Mouse (Mus musculus) telencephalon, adult 2 months (tissue): ENCODE measurements at regions not wholly inside any gene's neighbourhood (a gene's known extent, or its start where the extent isn't known, plus 50 kb on each side); places are given as distances from the start of the nearest gene placed in this dataset.

ENCODE experiments used
- DNase-seq: peaks from one replicate; pipeline ENCODE4 v3.0.0-alpha.2; 2011; ENCODE audit warnings: low read depth, low spot score

DNA sequence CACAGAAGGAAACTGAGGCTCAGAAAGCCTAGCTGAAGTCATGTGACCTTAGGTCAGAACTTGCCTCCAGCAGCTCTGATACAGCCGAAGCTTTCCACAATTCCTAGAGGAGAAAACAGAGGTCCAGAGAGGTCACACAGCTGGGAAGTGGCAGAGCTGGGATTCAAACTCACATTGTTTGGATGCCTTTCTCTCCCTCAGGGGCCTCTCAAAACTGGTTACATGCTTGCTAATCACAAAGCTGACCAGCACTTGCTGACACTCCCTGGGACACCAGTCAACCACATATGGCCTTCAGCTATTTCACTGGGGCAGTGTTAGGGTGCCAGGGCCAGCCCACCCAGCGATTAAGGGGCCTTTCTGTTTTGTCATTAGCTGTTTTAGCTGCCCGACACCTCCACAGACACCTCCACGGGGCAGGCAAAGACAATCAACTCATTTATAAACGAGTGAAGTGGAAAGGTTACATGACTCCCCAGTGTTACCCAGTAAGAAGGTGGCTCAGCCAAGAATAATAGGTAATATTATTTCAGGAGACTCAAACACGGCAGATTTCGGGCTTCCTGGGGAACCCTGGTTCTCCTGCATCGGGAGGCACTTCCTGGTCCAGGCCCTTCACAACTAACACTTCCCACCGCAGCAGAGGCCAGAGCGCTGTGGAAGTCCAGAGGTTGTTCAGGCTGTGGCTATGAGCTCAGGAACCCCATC, 71.4 kb downstream of the 2410131K14Rik start:
- DNase-seq, result no peak

DNA sequence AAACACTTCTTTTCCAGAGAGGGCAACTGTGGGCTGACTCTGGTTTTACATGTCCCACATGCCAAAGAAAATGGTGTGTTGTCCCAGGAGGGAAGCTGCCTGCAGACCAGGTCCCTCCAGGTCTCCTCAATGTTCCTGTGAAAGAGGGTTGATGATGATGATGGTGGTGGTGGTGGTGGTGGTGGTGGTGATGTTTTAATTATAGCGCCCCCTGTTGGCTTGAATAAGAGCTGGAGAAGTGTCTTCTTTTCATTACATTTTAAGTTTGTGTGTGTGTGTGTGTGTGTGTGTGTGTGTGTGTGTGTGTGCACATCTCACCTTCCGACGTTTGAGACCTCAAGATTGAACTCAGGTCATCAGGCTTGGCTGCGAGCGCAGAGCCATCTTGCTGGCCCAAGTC, 73.0 kb downstream of the 2410131K14Rik start:
- no peak for DNase-seq

DNA sequence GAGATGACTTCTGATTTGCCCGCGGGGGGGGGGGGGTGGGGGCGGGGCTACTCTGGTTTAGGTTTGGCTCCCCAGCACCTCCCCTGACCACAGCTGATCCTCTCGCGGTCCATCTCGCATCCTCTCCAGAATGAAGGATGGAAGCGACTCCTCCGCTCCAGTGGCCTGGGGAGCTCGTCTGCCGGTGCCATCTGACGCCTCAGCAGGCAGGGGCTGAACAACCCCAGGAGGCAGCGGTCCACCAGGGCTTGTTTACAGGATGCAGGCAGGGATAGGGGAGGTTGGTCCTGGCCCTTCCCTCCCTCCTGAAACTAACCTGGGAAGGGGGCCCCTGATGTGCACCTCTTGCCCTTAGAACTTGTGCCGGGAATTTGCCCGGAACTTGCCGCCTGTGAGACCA, 73.9 kb downstream of the 2410131K14Rik start:
- DNase-seq, result no peak

DNA sequence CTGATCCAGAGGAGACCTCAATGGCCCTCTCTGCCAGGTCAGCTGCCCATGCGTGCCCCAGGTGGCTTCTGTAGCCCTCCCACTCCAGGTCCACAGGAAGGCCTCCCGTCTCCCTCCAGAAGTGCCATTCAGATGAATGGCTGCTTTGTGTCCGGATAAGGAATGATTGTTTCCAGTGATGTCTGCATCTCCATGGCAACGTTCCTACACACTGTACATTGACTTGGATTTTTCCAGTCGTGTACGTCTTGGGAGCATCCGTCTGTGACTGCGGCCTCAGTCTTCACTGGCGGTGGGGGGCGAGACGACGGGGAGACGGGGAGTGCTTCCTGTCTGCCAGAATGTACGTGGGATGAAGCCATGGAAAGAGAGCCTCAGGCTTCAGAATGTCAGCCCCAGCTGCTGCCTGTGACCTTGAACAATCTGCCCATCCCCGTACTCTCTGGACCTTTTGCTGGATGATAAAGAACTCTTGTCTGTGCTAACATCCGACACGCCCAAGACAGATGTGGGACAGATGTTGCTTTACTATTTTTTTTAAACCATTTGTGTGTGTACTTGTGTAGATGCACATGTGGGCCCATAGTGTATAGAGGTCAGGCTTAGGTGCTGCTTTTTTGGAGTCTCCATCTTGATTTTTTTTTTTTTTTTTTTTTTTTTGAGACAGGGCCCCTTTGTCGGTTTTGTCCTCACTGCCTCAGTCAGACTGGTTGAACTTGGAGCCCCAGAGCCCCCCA, 76.9 kb downstream of the 2410131K14Rik start:
- no peak for DNase-seq

DNA sequence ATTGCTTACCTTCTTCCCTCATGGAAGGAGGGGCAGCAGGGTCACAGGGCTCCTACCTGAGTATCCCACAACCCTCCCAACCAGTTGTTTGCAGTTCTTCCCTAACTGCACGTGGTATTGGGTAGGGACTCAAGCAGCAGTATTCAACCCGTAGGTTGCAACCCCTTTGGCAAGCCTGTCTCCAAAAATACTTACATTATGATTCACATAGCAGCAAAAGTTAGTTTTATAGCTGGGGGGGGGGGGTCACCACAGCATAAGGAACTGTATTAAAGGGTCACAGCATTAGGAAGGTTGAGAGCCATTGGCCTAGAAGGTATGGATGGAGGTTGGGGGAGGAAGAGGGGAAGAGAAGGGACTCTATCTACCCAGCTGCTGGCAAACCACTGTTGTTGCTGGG, 78.1 kb downstream of the 2410131K14Rik start:
- DNase-seq, result no peak

DNA sequence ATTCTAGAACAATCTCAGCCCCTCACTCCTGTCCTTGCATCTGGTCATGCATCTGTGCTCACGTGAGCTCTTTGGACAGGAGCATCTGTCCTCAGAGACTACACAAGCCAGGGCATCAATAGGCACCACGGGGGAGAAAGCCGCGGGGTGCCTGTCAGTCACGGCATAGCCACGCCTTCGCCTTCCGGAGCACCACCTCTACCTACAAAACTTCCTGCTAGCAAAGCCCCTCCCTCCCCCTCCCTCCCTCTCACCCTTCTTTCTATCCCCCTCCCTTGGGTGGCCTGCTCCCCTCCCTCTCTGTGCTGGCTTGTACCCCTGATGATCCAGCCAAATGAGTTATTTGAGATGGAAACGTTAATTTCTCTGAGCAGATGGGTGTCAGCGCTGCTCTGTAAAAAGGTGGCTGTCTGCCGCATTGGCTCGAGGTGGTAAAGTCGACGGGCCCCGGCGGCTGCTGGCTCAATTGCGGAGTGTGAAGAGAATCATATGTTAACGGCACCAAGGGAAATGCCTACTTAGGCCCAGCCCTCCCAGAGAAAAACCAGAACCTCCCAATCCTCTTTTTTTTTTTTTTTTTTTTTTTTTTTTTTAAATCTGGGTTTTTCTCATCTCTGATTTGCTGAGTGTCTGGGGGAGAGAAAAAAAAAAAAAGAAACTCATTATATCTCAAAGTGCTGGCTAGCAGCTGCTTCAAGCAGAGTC, 82.0 kb downstream of the 2410131K14Rik start:
- DNase-seq, result peak; percentile 66

DNA sequence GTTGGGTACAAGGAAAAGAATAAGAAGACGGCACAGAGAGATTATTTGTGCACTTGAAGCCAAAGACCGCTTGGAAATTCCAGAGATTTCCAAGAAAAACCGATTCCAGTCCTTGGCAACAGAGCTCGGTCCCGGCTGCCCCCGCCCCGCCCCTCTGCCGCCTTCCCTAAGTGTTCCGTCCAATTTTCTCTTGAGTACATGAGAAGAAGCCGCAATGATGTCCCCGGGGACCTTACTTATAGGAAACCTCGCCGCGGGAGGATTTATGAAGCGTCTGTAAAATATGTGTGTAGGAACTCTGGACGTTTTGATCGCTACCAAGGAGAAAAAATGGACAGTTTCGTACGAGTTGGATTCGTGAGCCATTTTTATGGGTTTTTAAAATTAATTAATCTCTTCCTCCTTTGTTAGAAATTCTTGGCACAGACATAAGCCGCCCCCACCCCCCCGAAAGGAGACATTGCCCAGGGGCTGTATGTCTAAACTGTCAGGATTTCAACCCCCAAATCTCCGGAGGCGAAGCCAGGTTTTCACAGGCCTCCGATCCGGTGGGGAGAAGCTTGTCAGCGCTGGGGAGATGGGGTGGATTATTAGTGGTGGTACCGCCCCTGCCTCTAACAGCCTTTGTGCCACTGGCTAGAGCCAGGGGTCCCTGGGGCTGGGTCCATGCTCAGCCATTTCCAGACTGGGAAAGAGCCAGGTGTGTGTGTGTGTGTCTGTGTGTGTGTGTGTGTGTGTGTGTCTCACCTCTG, 83.1 kb downstream of the 2410131K14Rik start:
- no peak for DNase-seq

DNA sequence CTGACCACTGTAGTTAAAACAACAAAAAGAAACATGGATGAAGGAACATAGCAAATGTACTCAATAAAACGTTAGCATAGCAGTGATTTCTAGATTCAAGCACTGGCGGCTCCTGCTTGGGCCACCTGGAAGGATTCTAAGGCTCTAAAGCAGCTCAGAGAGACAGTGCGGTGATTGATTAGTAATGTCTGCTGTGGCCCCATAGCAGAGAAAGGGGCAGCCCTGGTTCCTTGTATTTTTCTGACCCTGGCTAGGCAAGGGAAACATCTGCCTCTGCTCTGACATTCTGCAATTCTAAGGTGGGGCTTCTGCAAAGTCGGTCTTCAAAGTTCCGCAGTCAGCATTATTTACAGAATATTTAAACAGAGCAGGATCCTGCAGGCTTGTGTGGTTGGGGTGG, 84.1 kb downstream of the 2410131K14Rik start:
- DNase-seq, result no peak

DNA sequence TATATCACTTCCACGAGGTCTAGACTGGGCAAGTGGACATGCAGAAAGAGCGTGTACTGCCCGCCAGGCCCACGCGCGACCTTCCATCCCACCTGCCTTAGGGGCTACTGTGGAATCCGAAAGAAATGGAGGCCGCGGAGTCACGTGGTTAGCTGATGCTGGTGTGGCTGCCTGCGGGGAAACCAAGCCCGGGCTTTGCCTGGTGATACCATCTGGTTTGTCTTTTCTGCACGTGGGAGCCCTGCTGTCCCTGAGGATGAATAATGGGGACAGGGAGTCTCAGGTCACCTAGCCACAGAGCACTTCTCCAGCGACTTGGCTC, 86.2 kb downstream of the 2410131K14Rik start:
- no peak for DNase-seq

DNA sequence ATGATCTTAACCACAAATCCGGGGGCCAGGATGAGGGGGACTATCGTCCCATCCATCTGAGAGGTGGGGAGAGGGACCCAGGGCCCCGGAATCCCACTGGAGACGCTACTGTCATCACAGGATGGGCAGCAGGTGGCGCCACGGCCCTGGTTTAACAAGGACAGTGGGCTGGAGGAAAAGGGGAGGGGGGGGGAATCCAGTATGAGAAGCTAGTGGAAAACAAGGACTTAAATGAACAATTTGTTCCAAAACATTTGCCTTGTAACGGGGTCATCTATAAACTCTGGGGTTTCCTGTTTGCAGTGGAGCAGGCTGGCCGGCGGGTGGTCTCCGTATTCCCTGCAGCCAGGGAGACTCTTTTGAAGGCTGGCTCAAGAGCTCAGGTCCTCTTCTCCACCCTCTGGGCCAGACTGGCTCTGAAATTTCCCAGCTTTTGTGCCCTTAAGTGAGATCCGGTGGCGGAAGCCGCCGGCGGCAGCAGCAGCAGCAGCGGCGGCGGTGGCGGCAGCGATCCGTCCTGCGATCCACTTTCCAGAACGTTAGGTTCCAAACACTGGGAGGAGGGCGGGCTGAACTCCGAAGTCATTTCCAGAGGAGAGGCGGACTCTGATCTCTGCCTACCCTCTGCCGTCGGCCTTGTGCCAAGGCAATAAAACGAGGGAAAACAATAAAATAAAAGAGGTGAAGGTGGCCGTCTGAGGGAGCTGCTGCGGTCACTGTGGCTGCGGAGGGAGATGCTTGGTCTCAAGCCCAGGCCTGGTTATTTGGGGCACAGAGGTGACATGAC, 86.8 kb downstream of the 2410131K14Rik start:
- peak; percentile 74 for DNase-seq

DNA sequence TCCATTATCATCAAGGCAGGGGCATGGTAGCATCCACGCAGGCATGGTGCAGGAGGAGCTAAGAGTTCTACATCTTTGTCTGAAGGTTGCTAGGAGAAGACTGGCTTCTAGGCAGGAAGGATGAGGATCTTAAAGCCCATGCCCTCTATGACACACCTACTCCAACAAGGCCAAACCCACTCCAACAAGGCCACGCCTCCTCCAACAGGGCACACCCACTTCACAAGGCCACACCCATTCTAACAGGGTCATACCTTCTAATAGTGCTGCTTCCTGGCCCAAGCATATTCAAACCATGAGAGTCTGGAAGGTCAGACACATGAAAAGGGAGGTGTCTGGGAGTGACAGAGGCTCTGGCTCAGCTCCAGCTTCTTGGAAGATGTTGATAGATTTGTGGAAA, 89.0 kb downstream of the 2410131K14Rik start:
- DNase-seq, result no peak

DNA sequence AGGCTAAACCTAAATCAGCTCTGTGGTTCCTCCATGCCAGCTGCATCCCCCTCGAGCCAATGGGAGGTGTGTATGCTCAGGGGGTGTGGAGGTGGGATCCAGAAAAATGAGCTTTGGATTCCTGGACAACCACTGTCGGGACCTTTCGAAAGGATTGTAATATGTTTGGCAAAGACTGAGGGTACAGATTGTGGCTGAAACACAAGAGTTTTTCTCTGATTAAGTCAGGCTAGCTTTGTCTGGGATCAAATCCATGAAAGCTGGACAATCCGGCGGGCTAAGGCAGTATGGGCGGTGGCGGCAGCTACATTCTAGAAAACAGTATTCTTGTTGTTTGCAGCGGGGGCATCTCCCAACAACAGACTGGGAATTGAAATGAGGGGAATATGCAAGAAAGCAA, 93.2 kb downstream of the 2410131K14Rik start:
- DNase-seq, result no peak

DNA sequence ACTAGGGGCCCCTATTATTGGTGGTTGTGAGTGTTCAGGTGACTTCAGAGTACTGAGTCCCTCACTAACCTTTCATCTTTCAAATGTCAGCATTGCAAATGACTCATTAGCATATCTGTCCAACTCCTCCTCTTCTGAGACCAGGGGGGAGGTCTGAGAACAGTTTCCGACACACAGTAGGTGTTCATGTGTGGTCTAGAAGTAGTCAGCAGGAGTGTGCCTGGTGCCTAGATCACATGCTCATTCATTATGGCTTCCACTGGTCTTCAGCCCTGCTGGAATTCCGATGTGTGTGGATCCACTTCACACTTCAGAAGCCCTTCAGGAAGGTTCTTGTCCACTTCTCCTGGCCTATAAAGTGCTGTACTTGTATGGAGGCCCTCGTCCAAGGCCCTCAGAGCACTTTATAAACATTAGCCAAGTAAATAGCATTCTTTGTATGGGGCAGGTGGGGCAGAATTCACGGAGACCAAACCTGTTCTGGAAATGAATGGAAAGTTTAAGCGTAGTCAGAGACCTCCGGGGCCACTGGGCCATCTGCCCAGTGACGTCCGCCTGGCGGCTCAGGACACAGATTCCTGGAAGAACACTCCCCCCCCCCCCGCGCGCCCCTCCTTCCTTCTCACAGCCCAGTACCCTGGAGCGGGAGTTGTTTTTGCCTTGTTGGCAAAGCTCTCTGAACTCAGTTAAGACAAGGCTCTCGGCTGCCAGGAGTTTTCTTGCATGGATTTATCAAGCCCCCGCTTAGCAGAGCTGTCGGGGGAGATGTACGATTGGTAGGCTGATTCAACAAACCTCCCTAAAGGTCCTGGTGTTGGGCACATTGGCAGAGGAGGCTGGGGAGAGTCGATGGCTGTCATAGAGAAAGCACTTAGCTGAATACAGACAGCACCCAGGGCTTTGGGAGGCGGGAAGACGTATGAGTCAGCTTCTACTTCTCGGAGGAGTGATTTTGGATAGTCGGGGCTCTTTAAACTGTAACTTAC, 94.9 kb downstream of the 2410131K14Rik start:
- peak; percentile 55 for DNase-seq

DNA sequence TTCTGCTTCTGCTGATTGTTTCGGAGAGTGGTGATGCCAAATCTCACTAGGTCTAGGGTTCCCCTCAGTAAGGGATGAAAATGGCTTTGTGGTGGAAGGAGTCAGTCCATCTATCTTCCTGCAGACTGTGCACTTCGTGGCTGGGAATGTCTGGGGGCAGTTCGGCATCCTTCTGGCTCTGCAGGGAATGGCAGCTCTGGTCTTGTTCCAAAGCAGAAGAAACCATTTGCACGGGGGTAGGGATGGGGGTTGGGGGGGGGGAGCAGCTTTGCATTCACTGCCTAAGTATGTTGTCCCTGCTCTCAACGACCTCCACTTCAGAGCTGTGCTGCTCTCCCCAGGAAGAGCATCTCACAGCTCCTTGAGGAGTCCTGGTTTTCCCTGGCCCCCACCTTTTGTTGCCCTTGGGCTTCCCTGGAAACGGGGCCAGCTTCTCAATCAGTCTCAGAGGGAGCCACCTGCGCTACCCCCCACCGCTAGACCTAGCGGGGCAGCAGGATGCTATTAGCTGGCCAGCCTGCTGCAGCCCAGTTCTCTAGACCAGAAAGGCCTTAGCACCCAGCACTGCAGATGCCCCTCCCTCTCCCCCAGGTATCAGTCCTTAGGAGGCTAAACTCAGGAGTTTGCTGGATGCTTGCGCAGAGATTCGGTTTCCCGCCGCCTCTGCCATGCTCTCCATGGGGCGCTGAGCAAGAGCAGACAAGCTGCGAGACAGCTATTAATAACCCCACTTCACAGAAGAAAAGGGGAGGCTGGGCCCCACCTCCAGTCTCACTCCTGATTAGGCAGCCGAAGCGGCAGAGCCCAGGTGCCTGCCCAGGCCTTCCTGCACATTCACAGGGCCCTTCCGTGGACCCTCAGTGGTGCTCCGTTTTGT, 98.7 kb downstream of the 2410131K14Rik start:
- no peak for DNase-seq

DNA sequence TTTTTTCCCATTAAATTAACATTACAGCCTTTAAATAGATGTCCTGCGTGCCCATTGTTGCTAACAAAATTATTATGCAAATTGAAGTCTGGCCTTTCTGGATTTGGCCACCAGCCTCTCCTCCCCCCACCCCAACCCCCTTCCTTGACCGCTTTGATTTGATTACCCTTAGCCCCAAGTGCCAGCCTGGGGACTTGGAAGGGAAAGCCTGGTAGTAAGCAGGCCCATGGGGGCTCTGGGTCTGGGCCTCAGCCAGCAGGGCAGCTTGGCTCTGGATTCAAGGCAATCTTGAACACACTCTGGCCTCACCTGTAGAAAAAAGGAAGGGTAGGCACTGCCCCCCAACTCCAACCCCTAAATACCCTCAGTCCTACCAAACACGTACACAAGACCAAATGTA, 100.2 kb downstream of the 2410131K14Rik start:
- no peak for DNase-seq

DNA sequence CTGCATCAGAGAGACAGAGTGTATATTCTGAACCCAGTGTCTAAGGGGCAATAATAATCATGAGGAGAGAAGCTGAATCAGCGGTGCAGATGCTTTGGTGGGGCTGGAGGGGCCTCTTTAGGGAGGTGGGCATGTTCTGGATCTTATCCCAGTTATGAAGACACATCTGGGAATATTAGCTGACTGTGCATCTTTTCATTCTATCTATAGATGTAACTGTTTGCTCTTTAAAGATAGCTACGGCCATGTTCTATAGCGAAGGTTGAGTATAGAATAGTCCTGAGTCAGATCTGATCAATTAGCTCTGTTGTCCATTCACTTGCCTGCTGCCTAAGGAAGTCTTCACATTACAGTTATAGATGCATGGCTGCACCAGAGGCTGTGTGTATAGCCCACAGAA, 104.0 kb downstream of the 2410131K14Rik start:
- DNase-seq, result no peak

DNA sequence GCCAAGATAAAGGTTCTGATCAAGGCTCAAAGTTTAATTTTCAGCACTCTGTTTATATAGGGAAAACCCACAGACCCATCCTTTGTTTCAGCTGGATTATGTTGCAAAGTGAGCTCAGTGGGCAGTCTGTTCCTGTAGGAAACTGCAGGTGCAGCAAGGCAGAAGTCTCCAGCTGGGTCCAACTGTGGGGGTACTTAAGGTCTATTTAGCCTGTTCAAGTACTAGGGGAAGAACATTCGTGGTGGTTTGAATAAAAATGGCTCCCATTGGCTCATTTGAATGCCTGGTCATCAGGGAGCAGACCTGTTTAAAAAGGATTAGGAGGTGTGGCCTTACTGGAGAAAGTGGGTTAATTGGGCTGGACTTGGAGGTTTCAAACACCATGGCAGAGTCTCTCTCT, 106.3 kb downstream of the 2410131K14Rik start:
- DNase-seq, result no peak

DNA sequence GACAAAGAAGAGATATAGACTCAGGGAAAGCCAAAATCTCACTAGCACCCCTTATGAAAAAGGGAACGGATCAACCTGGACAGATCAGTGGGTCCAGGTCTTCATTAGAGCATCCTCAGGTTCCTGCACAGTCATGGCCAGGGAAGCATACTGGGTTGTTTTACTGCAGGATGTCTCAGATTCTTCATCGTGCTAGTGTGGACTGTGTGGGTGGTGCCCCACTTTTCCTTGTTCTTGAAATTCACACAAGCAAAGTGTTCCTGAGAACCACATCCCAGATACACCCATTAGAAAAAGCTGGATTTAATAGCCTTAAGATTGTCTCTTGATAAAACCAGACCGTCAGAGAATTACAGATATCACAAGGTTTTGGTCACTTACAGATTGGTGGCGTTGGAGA, 107.1 kb downstream of the 2410131K14Rik start:
- DNase-seq, result no peak

DNA sequence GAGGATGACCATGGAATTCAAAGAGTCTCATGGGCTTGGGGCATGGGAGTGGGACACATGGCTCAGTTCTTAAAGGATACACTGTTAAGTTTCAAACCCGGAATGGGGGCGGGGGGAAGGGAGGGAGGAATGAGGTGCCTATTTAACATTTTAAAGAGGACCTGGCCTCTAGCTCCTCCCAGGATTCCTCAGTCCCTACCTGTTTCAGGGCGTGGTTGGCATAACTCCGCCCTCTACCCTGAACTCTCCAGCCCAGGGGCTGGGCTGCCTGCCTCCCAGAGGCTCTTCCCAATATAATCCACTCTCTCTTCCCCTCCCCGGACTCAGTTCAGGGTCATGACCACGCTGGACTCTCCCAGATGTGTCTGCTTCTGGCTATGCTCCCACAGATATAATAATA, 108.0 kb downstream of the 2410131K14Rik start:
- DNase-seq, result no peak
